Mouse (Mus musculus) testis, adult 2 months (tissue): Measurements from ENCODE around the gene Cdkal1. TPM values are rescaled to one million over a fixed set of nuclear protein-coding genes. Genes with fewer than 3 reads are reported as not detected.

Experiments
- H3K27ac ChIP-seq: fragments of 200-500 bp; 2 replicates; pipeline ENCODE4 v1.5.1; 2012; ENCODE audit warnings: low read depth, low read length; ENCODE audit not compliant: control insufficient read depth, insufficient read depth
- H3K27me3 ChIP-seq: fragments of 200-500 bp; 2 replicates; pipeline ENCODE4 v1.6.1; 2012; ENCODE audit warnings: mild to moderate bottlenecking, low read length, moderate library complexity; ENCODE audit not compliant: control insufficient read depth, insufficient read depth
- H3K36me3 ChIP-seq: fragments of 200-500 bp; 2 replicates; pipeline ENCODE4 v1.6.1; 2012; ENCODE audit warnings: mild to moderate bottlenecking, low read length; ENCODE audit not compliant: control insufficient read depth, insufficient read depth
- H3K4me1 ChIP-seq: fragments of 200-500 bp; 2 replicates; pipeline ENCODE4 v1.6.1; 2012; ENCODE audit warnings: low read length; ENCODE audit not compliant: control insufficient read depth, insufficient read depth
- H3K4me3 ChIP-seq: fragments of 200-500 bp; 2 replicates; pipeline ENCODE4 v1.5.1; 2012; ENCODE audit warnings: low read depth, mild to moderate bottlenecking, low read length, moderate library complexity, mixed read lengths; ENCODE audit not compliant: control insufficient read depth
- CTCF ChIP-seq: fragments of 200-500 bp; IDR thresholded peaks from 2 replicates; pipeline ENCODE4 v1.5.1; 2012; ENCODE audit warnings: low read depth, mild to moderate bottlenecking, inconsistent platforms, low read length, moderate library complexity; ENCODE audit not compliant: control insufficient read depth, insufficient read depth, insufficient replicate concordance
- POLR2A ChIP-seq: fragments of 200-500 bp; IDR thresholded peaks from 2 replicates; pipeline ENCODE4 v1.6.1; 2012; ENCODE audit warnings: low read depth, mild to moderate bottlenecking, inconsistent platforms, low read length, moderate library complexity; ENCODE audit not compliant: control insufficient read depth
- polyA plus RNA-seq: library from polyadenylated mRNA; depleted of rRNA; stranded (reverse); fragments of >200 nt; gene quantifications from 2 replicates; pipeline ENCODE4 v1.2.3, GENCODE M21; 2012

Gene Cdkal1
- polyA plus RNA-seq, 1 experiment: 14.3 TPM

DNA sequence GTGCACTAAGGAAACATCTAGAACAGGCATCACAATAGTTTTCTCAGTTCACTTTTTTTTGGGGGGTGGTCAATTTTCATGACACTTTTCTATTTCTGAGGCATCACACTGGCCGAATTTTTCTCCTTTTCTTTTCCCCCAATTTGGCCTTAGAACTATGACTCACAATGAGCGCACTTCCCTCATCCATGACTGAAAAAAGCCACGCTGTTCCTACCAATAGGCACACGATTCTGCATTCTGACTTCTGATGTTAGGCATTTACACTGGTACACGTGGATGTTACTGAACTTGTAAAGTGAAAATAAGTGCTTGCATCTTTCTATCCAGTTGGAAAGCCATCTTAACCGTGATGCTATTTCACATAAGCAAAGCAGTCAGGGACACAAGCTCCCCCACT lies 77.3 kb downstream of the Cdkal1 start:
- no peak for TF ChIP-seq CTCF
- TF ChIP-seq POLR2A: no peak
- H3K4me1 ChIP-seq: no peaks in the 10 kb centered on the region
- H3K27me3 ChIP-seq: no peaks in the 10 kb centered on the region
- no peak overlapping the region for H3K4me3 ChIP-seq
- no peaks in the 10 kb centered on the region for H3K36me3 ChIP-seq
- no peak overlapping the region for H3K27ac ChIP-seq

DNA sequence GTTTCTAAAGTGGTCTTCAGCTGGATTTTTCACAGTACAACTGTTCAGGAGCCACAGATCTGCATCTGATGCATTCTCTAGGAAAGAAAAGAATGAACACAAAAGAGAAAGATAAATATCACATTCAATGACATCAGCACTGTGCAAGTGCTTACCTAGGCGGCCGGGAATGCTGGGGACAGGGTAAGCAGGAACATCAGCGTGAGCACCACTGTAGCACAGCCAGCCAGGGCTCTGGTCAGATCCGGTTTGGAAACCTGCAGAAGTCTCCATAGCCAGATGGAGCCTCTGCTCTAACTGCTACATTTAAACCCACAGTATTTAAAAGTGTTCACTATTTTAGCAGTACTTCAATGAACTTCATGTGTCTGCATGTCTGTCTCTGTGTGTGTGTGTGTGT lies 78.2 kb downstream of the Cdkal1 start:
- Histone ChIP-seq H3K4me3 (no peak overlapping the region), H3K27ac (no peak overlapping the region), H3K36me3 (no peaks in the 10 kb centered on the region), H3K27me3 (no peaks in the 10 kb centered on the region), H3K4me1 (no peaks in the 10 kb centered on the region)
- TF ChIP-seq POLR2A (no peak), CTCF (no peak)

DNA sequence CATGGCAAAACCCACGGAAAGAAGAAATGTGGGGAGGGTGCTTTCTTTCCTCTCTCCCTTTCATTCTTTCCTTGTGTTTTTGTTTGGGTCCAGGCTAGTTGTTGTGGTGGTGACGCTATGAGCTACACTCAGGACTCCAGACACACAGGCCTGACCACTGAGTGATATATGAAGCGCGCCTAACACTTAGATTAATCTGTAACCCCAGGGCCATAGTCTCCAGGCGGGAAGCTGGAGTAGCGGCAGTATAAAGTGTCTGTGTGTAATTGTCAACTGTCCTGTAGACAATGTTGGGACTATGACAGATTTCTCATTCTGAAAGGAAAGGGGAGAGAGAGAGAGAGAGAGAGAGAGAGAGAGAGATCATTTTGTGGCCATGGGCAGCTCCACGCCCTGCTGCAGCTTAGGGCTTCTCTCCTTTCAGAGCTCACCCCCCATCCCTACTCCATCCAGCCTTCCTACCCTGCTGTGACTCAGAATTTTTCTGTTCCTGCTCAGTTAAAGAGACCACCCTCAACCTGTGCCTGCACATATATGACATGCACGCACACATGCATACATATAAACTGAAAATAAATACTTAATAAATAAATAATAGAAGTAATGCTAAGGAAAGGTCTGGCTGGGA lies 79.8 kb downstream of the Cdkal1 start:
- H3K36me3 ChIP-seq: no peaks in the 10 kb centered on the region
- no peaks in the 10 kb centered on the region for H3K27me3 ChIP-seq
- no peaks in the 10 kb centered on the region for H3K4me1 ChIP-seq
- no peak overlapping the region for H3K4me3 ChIP-seq
- no peak for TF ChIP-seq POLR2A
- no peak for TF ChIP-seq CTCF
- no peak overlapping the region for H3K27ac ChIP-seq

DNA sequence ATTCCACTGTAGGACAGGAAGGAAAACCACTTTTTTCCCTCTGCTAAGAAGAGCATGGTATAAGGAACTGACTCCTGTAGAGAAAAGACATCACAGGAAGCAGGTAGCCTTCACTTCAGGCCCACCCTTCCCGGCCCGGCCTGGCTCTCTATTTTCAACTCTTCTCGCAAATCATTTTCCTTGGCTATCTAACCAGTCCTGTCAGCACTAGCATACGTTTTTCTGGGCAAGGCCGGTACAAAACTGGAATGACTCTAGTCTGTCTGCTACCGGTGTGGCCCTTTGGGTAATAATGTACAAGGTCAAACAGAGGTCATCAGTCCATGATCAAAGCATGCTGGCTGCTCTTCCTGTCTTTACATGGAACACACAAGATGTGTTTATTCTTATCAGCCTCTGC lies 81.9 kb downstream of the Cdkal1 start:
- no peak for TF ChIP-seq CTCF
- no peak for TF ChIP-seq POLR2A
- H3K4me3 ChIP-seq: no peak overlapping the region
- H3K27ac ChIP-seq: no peak overlapping the region
- no peaks in the 10 kb centered on the region for H3K27me3 ChIP-seq
- no peaks in the 10 kb centered on the region for H3K4me1 ChIP-seq
- H3K36me3 ChIP-seq: no peaks in the 10 kb centered on the region

DNA sequence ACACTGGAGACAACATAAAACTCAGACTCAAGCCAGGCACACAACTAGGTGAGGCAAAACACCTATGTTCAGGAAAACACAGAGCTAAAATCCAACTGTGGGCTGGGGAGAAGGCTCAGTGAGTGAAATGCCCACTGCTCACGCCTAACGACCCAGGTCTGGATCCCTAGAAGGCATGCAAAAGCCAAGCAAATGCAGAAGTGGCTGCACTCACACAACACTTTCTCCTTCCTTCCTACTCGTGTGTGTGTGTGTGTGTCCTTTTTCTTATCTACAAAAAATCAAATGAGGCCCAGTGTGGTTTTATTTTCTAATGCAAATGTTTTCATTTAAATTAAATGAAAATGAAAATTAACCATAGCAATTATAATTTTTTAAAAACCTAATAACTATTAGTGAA lies 82.5 kb downstream of the Cdkal1 start:
- H3K4me3 ChIP-seq: no peak overlapping the region
- no peaks in the 10 kb centered on the region for H3K4me1 ChIP-seq
- no peak overlapping the region for H3K27ac ChIP-seq
- no peaks in the 10 kb centered on the region for H3K36me3 ChIP-seq
- H3K27me3 ChIP-seq: no peaks in the 10 kb centered on the region
- TF ChIP-seq POLR2A: no peak
- no peak for TF ChIP-seq CTCF

DNA sequence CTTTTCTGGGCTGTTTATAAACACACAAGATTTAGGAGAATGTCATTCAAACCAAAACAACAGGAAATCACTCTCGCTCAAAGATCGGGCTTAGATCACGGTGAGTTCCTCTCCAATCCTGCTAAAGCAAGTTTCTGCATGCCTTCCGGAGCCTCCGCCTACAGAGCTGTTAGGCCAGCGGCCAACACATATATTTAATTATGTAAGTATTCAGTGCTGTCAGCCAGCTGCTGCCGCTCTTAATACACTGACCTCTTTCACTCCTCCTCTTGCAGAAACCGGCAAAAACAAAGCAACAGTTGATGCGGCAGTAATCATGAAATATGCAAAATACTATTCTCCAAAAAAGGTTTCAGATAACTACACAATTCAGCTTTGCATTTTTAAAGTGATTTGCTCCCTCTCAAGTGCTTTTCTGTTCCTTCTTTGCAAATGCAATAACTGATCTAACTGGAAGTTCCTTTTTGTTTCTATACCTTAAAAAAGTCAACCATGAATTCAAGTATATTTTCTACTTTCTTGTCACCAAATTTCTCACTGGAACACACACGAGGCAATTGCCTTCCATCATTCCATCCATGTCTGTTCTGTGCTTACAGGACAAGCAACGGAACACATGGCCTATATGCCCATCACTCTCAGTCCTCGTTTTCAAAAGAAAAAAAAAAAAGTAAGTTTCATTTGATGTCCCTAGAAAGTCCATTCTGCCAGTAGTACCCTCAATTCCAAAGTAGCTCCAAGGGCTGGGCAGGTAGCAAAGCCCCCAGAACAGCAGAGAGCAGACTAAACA lies 85.6 kb downstream of the Cdkal1 start:
- Histone ChIP-seq H3K4me1 (no peaks in the 10 kb centered on the region), H3K27ac (no peak overlapping the region), H3K4me3 (no peak overlapping the region), H3K27me3 (no peaks in the 10 kb centered on the region), H3K36me3 (no peaks in the 10 kb centered on the region)
- TF ChIP-seq POLR2A (no peak), CTCF (no peak)

DNA sequence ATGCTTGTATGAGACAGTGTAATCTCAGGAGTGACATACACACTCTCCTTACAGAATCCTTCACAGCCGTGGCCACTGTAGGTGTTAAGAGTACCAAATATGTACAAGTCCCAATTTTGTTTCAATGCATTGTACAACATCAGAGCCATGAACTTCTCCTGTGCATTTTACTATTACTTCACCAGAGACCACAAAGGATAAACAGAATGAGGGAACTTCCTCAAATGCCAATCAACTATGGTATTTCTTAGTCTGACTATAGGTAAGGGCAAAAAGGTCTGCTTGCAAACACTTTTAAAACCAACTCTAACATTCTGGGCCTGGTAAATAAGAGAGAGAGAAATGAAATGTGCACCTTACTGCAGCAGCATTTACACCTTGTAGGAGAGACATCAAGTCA lies 87.4 kb downstream of the Cdkal1 start:
- TF ChIP-seq POLR2A (no peak), CTCF (no peak)
- H3K36me3 ChIP-seq: no peaks in the 10 kb centered on the region
- H3K4me1 ChIP-seq: no peaks in the 10 kb centered on the region
- no peak overlapping the region for H3K27ac ChIP-seq
- H3K27me3 ChIP-seq: no peaks in the 10 kb centered on the region
- H3K4me3 ChIP-seq: no peak overlapping the region
